Mouse (Mus musculus): ENCODE data around the gene Wdr66.

The Wdr66 gene

GRCm38 (mm10) chr5:123347985-123348384, 96.1 kb downstream of the Wdr66 start:
- in situ Hi-C loops (cut with MboI; ENCODE audit: low sequenced_read_pairs), result no loop called here

- in situ Hi-C loops (cut with MboI; ENCODE audit: low sequenced_read_pairs), result no loop called here
Measured at GRCm38 (mm10) chr5:123350386-123350785, 98.5 kb downstream of the Wdr66 start.

- in situ Hi-C loops (cut with MboI; ENCODE audit: low sequenced_read_pairs), result no loop called here
Measured at GRCm38 (mm10) chr5:123355918-123356317, 104.0 kb downstream of the Wdr66 start.

GRCm38 (mm10) chr5:123357253-123357652, 105.4 kb downstream of the Wdr66 start:
- in situ Hi-C loops (cut with MboI; ENCODE audit: low sequenced_read_pairs), result no loop called here

GRCm38 (mm10) chr5:123359431-123359830, 107.5 kb downstream of the Wdr66 start:
- in situ Hi-C loops (cut with MboI; ENCODE audit: low sequenced_read_pairs), result no loop called here

- in situ Hi-C loops (cut with MboI; ENCODE audit: low sequenced_read_pairs), result no loop called here
Measured at GRCm38 (mm10) chr5:123362911-123363310, 111.0 kb downstream of the Wdr66 start.

GRCm38 (mm10) chr5:123364302-123364971, 112.5 kb downstream of the Wdr66 start:
- in situ Hi-C loops (cut with MboI; ENCODE audit: low sequenced_read_pairs), result no loop called here

- in situ Hi-C loops (cut with MboI; ENCODE audit: low sequenced_read_pairs), result no loop called here
Measured at GRCm38 (mm10) chr5:123368869-123369488, 117.1 kb downstream of the Wdr66 start.

GRCm38 (mm10) chr5:123370049-123370448, 118.1 kb downstream of the Wdr66 start:
- in situ Hi-C loops (cut with MboI; ENCODE audit: low sequenced_read_pairs), result no loop called here

- in situ Hi-C loops (cut with MboI; ENCODE audit: low sequenced_read_pairs), result no loop called here
Measured at GRCm38 (mm10) chr5:123375262-123375661, 123.4 kb downstream of the Wdr66 start.

GRCm38 (mm10) chr5:123375793-123376452, 124.0 kb downstream of the Wdr66 start:
- in situ Hi-C loops (cut with MboI; ENCODE audit: low sequenced_read_pairs), result no loop called here

GRCm38 (mm10) chr5:123376569-123376968, 124.7 kb downstream of the Wdr66 start:
- in situ Hi-C loops (cut with MboI; ENCODE audit: low sequenced_read_pairs), result no loop called here
